Mouse (Mus musculus) MEL-GATA-1-ER (cell line): ENCODE results near the gene Mrgprf.

Experiments
- DNase-seq: peaks from one replicate; pipeline ENCODE4 v3.0.0-alpha.2; 2012; ENCODE audit warnings: low read depth; ENCODE audit errors: extremely low read depth

Mrgprf gene

GRCm38 (mm10) chr7:145335199-145335598 is 34.6 kb downstream of the Mrgprf start:
- DNase-seq: no peak

GRCm38 (mm10) chr7:145335616-145336332 is 35.1 kb downstream of the Mrgprf start:
- DNase-seq: no peak

- DNase-seq: no peak
Measured at GRCm38 (mm10) chr7:145337889-145338288, 37.3 kb downstream of the Mrgprf start.

GRCm38 (mm10) chr7:145340248-145340904 is 39.7 kb downstream of the Mrgprf start:
- DNase-seq: no peak
